Mouse (Mus musculus) erythroblast, embryonic 14.5 days (primary cell): ENCODE measurements around the gene Camk2d.

ENCODE experiments used
- GATA1 ChIP-seq: IDR thresholded peaks from 2 replicates; pipeline ENCODE4 v1.6.1; 2012; ENCODE audit warnings: low read length, inconsistent platforms, mixed read lengths
- TAL1 ChIP-seq: IDR thresholded peaks from 3 replicates; pipeline ENCODE4 v1.6.1; 2012; ENCODE audit warnings: low read length, inconsistent platforms, mixed read lengths

DNA sequence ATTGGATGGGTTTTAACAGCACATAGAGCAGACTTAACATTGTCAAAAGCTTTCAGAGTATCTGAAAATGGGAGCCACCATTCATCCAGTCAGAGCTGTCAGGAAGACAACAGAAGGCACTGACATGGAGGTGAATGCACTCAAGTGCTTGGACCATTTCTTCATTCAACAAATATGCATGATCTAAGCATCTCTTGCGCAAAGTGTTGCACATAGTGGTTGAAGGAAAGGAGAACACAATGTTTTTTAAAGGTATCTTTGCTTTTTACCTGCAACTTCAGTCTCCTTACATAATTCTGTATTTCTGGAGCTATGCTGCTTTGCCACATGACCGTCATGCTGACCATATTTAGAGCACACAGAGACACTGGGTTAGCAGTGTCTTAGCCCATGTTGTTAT is 138.4 kb downstream of the Camk2d start:
- TF ChIP-seq GATA1 (no peak), TAL1 (no peak)
